Mouse (Mus musculus) kidney, postnatal 0 days (tissue): ENCODE results near the gene Eif2d. TPM values are rescaled to one million over a fixed set of nuclear protein-coding genes. Genes with fewer than 3 reads are reported as not detected.

Experiments used
- ATAC-seq: fragments of 200-750 bp; cut with Nextera tagmentation; replicated peaks from 2 replicates; pipeline ENCODE4 v1.8.0; 2017; ENCODE audit warnings: low read depth, moderate number of reproducible peaks, moderate TSS enrichment, moderate library complexity; ENCODE audit not compliant: low FRiP score
- DNase-seq: peaks from one replicate; pipeline ENCODE4 v3.0.0-alpha.2; 2016; ENCODE audit warnings: low spot score
- H3K27ac ChIP-seq: fragments of 300-500 bp; sonication (generic); 2 replicates; pipeline ENCODE4 v1.5.1; 2014; ENCODE audit warnings: mild to moderate bottlenecking
- H3K27me3 ChIP-seq: fragments of 300-500 bp; sonication (generic); 2 replicates; pipeline ENCODE4 v1.6.1; 2014; ENCODE audit warnings: low read length, mixed read lengths; ENCODE audit not compliant: insufficient read depth
- H3K36me3 ChIP-seq: fragments of 300-500 bp; sonication (generic); 2 replicates; pipeline ENCODE4 v1.6.1; 2014; ENCODE audit warnings: low read length, mixed read lengths; ENCODE audit not compliant: insufficient read depth
- H3K4me1 ChIP-seq: fragments of 300-500 bp; sonication (generic); replicated peaks from 2 replicates; pipeline ENCODE4 v1.6.1; 2014; ENCODE audit warnings: antibody characterized with exemption, low read length, mixed read lengths; ENCODE audit not compliant: insufficient read depth
- H3K4me2 ChIP-seq: fragments of 300-500 bp; sonication (generic); 2 replicates; pipeline ENCODE4 v1.6.1; 2014; ENCODE audit warnings: mild to moderate bottlenecking, low read length, moderate library complexity, mixed read lengths
- H3K4me3 ChIP-seq: fragments of 300-500 bp; sonication (generic); replicated peaks from 2 replicates; pipeline ENCODE4 v1.5.1; 2014; ENCODE audit warnings: low read depth, low read length
- H3K9ac ChIP-seq: fragments of 300-500 bp; sonication (generic); 2 replicates; pipeline ENCODE4 v1.6.1; 2014; ENCODE audit warnings: low read depth, low read length
- H3K9me3 ChIP-seq: fragments of 300-500 bp; sonication (generic); replicated peaks from 2 replicates; pipeline ENCODE4 v1.6.1; 2016; ENCODE audit warnings: low read length, inconsistent platforms, mixed read lengths
- CTCF ChIP-seq: IDR thresholded peaks from 2 replicates; pipeline ENCODE4 v1.5.1; 2016; ENCODE audit warnings: antibody characterized with exemption, low read depth, mild to moderate bottlenecking, moderate library complexity
- WGBS: fragments of 180-500 bp; shearing (Covaris S2); extraction: QIAGEN DNeasy Blood & Tissue Kit; methylation state at CpG from one replicate; pipeline ENCODE4 v1.1.7; 2014; 5-methylcytosine and 5-hydroxymethylcytosine counted together
- polyA plus RNA-seq: library from polyadenylated mRNA; unstranded; fragments of >200 nt; fragmentation: Nextera tagmentation; extraction: Ambion mirVana; gene quantifications from 2 replicates; pipeline ENCODE4 v1.2.1, GENCODE M21; 2015

Gene Eif2d
- polyA plus RNA-seq, 1 experiment from 2014 or later = 49.1 TPM

DNA sequence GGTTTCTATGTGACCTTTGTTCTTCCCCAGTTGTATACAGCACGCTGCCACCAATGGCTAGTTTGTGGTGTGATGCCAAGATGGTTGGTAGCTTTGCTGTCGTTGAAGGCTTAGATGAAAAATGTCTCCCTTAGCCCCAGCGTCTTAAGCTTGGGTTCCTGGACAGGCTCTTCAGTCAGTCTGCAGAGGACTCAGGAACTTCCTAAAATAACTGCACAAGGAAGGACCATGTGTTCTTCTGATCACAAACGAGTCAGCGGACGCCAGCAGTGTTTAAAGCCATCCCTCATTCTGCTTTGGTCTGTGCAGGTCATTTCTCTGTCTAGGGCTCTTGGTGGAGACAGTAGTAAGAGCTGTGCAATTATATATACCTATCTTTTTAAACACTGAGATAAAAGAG, 20.8 kb downstream of the Eif2d start:
- Histone ChIP-seq H3K4me3 (no peak overlapping the region), H3K27ac (peak overlapping the region; percentile 13; the same call in 1 of the 2 replicates), H3K27me3 (no peaks in the 10 kb centered on the region), H3K36me3 (peaks cover 40% of the 10 kb centered on the region), H3K4me1 (no peaks in the 10 kb centered on the region), H3K4me2 (no peak overlapping the region), H3K9me3 (no peaks in the 10 kb centered on the region), H3K9ac (no peak overlapping the region)
- ATAC-seq = no peak
- no peak for TF ChIP-seq CTCF
- WGBS = 69% methylated on average over 6 of the region's 6 CpGs
- DNase-seq = no peak

DNA sequence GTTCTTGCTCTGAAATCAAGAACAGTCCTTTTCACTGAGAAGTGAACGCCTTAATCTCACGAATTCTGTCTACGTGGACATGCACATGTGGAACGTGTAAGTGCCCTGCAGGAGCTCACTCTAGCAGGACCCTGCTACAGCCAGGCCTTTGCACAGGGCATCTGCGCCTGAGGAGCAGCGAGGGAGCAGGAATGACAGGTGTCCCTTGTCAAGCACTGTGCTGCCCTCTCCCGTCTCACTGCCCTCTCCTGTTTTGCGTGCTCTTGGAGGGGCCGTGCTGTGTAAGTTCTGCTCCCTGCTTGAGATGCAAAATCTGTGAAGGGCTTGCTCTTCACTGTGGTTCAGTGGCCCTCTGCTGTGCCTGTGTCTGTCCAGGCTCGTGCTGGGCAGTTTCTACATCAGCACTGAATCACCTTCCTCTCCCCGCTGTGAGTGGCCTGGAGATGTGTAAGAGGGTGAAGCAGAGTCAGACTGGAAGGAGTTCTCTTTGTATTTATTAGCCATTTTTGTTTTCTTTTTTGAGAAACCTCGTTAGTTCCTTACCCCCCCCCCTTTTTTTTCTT, 21.4 kb downstream of the Eif2d start:
- Histone ChIP-seq H3K9me3 (no peaks in the 10 kb centered on the region), H3K4me2 (no peak overlapping the region), H3K4me3 (no peak overlapping the region), H3K4me1 (no peaks in the 10 kb centered on the region), H3K27ac (no peak overlapping the region), H3K36me3 (peaks cover 40% of the 10 kb centered on the region), H3K27me3 (no peaks in the 10 kb centered on the region), H3K9ac (no peak overlapping the region)
- TF ChIP-seq CTCF = peak; percentile 16; the same call in 1 of the 2 replicates
- DNase-seq = no peak
- 55% methylated on average over 12 of the region's 12 CpGs for WGBS
- ATAC-seq = peak; percentile 25; the same call in 1 of the 2 replicates

GRCm38 (mm10) chr1:131175189-131175588, 22.2 kb downstream of the Eif2d start:
- H3K27ac ChIP-seq = no peak overlapping the region
- no peak for ATAC-seq
- no peak for TF ChIP-seq CTCF
- no peak for DNase-seq
- 100% methylated on average over 1 of the region's 1 CpGs for WGBS
- H3K9me3 ChIP-seq = no peaks in the 10 kb centered on the region
- no peak overlapping the region for H3K4me3 ChIP-seq
- H3K4me2 ChIP-seq = no peak overlapping the region
- H3K4me1 ChIP-seq = no peaks in the 10 kb centered on the region
- peaks cover 43% of the 10 kb centered on the region for H3K36me3 ChIP-seq
- no peak overlapping the region for H3K9ac ChIP-seq
- no peaks in the 10 kb centered on the region for H3K27me3 ChIP-seq

- H3K4me2 ChIP-seq = no peak overlapping the region
- no peaks in the 10 kb centered on the region for H3K27me3 ChIP-seq
- no peaks in the 10 kb centered on the region for H3K9me3 ChIP-seq
- no peak for ATAC-seq
- no peak overlapping the region for H3K27ac ChIP-seq
- peaks cover 40% of the 10 kb centered on the region for H3K36me3 ChIP-seq
- no peak overlapping the region for H3K4me3 ChIP-seq
- no peaks in the 10 kb centered on the region for H3K4me1 ChIP-seq
- no peak for TF ChIP-seq CTCF
- 94% methylated on average over 8 of the region's 8 CpGs for WGBS
- H3K9ac ChIP-seq = no peak overlapping the region
- DNase-seq = no peak
These were observed 22.8 kb downstream of the Eif2d start for GRCm38 (mm10) chr1:131175819-131176218.

DNA sequence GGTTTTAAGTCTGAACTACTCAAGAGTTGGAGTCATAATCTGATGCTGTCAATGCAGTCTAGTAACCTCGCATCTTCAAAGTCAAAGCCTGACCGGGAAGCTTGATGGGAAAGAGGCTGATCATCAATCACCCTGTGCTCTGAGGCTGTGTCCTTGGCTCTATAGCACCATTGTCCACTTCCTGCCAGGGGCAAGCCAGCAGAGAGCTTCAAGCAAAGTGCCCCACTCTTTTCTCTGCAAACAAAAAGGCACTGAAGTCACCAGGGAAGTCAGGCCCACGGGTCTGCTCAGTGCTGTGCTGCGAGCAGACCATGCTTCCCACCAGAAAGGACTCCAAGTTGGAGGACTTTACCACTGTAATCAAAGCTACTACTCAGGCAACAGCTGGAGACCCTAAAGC, 24.3 kb downstream of the Eif2d start:
- Histone ChIP-seq H3K4me2 (no peak overlapping the region), H3K9ac (no peak overlapping the region), H3K4me1 (no peaks in the 10 kb centered on the region), H3K36me3 (peaks cover 29% of the 10 kb centered on the region), H3K27me3 (no peaks in the 10 kb centered on the region), H3K9me3 (no peaks in the 10 kb centered on the region), H3K27ac (no peak overlapping the region), H3K4me3 (no peak overlapping the region)
- ATAC-seq (no peak), DNase-seq (no peak)
- WGBS = 79% methylated on average over 4 of the region's 4 CpGs
- TF ChIP-seq CTCF = no peak

DNA sequence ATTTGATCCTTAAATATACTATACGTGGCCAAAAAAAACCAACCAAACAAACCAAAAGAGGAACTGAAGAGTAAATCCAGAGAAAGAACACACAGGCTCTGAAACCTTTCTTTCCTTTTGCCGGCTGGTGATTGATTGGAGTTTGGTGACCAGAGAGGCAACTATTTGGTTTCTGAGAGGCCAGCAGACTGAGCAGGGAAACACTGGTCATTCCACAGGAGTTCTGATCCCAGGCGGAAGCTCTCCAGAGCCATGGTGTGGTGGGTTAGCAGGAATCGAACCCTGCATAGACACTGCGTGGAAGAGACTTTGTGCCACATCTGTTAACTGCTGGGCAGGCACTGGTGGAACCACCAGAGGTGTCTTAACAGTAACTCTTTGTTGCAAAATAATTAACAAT, 25.1 kb downstream of the Eif2d start:
- H3K4me3 ChIP-seq = no peak overlapping the region
- no peak overlapping the region for H3K9ac ChIP-seq
- H3K27me3 ChIP-seq = no peaks in the 10 kb centered on the region
- H3K4me2 ChIP-seq = no peak overlapping the region
- H3K27ac ChIP-seq = no peak overlapping the region
- ATAC-seq = no peak
- WGBS = 81% methylated on average over 5 of the region's 5 CpGs
- no peak for TF ChIP-seq CTCF
- no peak for DNase-seq
- H3K4me1 ChIP-seq = no peaks in the 10 kb centered on the region
- peaks cover 25% of the 10 kb centered on the region for H3K36me3 ChIP-seq
- H3K9me3 ChIP-seq = no peaks in the 10 kb centered on the region

DNA sequence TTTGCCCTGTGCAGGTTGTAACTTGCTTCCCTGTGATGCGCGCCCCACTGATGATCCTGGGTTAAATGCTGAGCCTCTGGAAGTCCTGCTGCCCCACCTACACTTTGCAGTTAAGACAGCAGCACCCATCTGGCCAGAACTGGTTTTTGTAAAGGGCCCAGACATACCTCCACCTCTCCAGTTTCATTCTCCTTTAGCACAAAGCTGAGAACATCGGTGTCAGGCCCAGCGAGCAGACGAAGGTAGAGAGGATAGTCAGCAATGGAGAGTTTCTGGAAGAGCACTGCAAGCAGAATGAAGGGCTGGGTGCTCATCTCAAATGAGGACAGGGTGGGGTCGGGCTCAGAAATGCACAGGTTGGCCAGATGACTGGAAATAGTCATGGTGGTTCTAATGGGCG, 27.4 kb downstream of the Eif2d start:
- Histone ChIP-seq H3K4me2 (no peak overlapping the region), H3K27me3 (no peaks in the 10 kb centered on the region), H3K9ac (no peak overlapping the region), H3K4me1 (no peaks in the 10 kb centered on the region), H3K27ac (no peak overlapping the region), H3K9me3 (no peaks in the 10 kb centered on the region), H3K36me3 (peaks cover 20% of the 10 kb centered on the region; the same call in 1 of the 2 replicates), H3K4me3 (no peak overlapping the region)
- WGBS = 96% methylated on average over 7 of the region's 7 CpGs
- TF ChIP-seq CTCF = no peak
- DNase-seq (no peak), ATAC-seq (no peak)
